Mouse (Mus musculus) lung, adult 2 months (tissue): Measurements from ENCODE around the gene Pfkl.

Experiments
- CTCF ChIP-seq: fragments of 200-500 bp; IDR thresholded peaks from 2 replicates; pipeline ENCODE4 v1.5.1; 2011; ENCODE audit warnings: mild to moderate bottlenecking, low read length, control low read depth; ENCODE audit not compliant: insufficient read depth
- POLR2A ChIP-seq: fragments of 200-500 bp; IDR thresholded peaks from 2 replicates; pipeline ENCODE4 v1.6.1; 2011; ENCODE audit warnings: low read depth, mild to moderate bottlenecking, control low read depth, low read length, borderline replicate concordance; ENCODE audit errors: extremely low read depth

DNA sequence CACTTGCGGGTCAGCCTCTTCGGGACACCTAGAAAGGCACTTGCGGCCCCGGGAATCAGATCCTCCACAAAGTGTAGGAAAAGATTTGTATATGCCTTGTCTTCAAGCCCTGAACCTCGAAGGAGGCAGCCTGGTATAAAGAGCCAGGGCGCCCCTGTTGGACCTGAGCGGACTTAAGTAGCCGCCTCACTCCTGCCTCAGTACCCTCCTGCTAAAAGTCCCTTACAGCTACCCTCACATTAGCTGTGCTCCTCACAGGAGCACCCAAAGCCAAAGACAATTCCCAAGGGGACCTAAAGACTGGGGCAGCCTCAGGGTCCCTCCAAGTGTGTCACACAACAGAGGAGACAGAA, 39.9 kb downstream of the Pfkl start:
- TF ChIP-seq CTCF (no peak), POLR2A (no peak)
